Mouse (Mus musculus) layer of hippocampus, adult 18-20 months (tissue): ENCODE data around the gene Nrxn3. TPM values are rescaled to one million over a fixed set of nuclear protein-coding genes. Genes with fewer than 3 reads are reported as not detected.

Experiments used
- DNase-seq, 2 experiments: peaks; one replicate each; pipeline ENCODE4 v3.0.0; 2022; ENCODE audit warnings: low spot score in 2 of 2
- total RNA-seq, 2 experiments: library from RNA; stranded (reverse); gene quantifications; 2 replicates each; pipeline ENCODE4 v1.2.3; 2021

The Nrxn3 gene
- total RNA-seq, 2 experiments from 2014 or later = 175 to 204 TPM

DNA sequence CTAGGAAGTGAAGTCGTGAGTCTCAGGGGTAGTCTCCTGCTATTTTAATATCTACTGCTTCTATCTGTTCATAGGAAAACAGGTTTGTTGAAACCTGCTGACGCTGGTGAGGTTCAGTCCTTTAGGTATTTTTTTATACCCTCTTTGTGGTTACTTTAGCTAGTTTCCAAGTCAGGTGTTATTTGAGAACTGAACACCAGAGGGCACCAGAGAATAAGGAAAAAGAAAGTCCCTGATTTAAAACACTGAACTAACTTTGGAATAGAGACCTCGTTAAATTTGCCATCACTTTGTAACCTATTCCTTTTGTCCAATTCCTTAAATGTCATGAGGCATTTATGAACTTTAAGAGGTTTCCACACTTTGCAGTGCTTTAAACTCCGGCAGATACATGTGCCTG is 756.4 kb downstream of the Nrxn3 start:
- DNase-seq = peak in 1 of 2 experiments; percentile 79

DNA sequence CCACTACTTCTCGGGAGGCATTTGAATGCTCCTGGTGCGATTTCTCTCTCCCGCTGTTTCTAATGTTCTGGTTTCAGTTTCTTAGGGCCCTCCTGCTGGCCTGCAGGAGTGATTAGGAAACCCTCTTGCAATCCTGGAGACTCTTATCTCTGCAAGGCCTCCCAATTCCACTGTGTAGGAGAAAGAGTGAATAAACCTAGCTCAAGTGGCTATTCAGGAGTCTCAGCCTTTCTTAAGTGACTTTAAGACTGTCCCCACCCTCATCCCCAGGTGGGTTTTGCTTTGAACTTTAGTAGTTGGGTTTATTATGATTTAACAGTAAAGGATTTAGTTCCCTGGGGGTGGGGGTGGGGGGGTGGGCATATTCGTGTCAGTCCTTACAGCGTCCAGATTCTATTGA is 759.5 kb downstream of the Nrxn3 start:
- no peak for DNase-seq

DNA sequence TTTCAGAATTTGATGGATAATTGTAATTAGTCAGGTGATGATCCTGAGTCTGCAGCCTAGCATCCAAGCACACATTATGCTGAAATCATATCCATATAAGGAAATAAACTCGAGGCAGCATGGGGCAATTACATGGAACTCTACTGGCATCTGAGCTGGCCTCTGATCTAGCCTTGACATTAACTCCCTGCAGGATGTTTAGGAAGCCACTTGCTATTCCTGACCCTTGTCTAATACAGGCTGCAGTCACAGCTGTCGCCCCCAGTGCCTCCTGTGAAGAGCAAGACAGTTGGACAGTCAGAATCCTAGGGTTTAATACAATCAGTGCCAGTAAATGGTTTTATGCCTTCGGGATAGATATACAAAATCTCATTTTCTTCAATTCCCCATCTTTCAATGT is 781.4 kb downstream of the Nrxn3 start:
- DNase-seq = no peak

GRCm38 (mm10) chr12:89505121-89505764 is 782.6 kb downstream of the Nrxn3 start:
- peak; percentile 53 to 83 for DNase-seq

DNA sequence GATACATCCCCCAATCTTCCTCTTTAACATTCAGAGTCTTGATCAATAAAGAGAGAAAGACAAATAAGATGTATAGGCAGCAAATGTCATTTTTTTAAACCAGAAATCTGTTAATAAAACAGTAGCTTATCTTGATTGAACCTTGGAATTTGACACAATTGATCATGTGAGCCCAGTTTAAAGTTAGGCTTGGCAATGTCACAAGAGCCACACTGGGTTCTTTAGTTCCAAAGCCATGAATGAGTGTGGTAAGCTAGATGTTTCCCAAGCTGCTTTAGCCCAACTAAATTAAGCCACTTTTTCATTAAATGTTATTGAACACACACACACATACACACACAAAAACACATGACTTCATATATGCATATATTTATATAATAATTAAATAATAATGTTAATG is 786.3 kb downstream of the Nrxn3 start:
- DNase-seq = no peak

GRCm38 (mm10) chr12:89513759-89514158 is 791.1 kb downstream of the Nrxn3 start:
- peak; percentile 41 to 86 for DNase-seq

GRCm38 (mm10) chr12:89516046-89516445 is 793.4 kb downstream of the Nrxn3 start:
- no peak for DNase-seq

DNA sequence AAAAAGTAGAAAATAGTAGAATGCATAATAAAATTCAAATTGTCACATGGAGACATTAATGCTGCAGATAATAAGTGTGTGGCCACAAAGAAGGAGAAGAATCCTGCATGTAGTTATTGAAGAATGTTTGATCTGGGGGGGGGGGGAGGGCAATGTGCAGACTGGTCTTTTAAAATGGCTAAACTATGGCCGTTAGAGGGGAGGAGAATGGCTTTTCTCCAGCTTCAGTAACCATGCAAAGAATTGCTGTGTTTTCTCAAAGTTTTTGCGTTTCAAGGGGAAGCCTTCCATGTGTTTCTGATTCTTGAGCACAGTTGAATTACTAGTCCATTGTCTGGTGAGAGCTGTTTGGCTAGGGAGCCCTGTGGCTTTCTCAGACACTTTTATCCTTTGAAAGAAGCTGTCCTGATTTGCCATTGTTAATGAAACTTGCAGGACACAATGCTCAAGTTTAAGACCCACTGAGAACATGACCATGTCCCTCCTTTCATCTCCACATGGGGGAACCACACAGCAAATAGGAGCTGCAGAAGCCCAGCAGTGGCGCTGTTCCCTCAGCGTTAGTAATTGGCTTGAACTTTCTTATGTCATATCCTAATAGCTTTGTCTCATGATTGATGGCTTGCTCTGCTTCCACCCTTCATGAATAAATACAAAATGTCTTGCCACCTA is 808.1 kb downstream of the Nrxn3 start:
- DNase-seq = no peak

GRCm38 (mm10) chr12:89551291-89551690 is 828.6 kb downstream of the Nrxn3 start:
- DNase-seq = peak; percentile 41 to 69

- DNase-seq = no peak
Observed at GRCm38 (mm10) chr12:89553223-89553880, 830.7 kb downstream of the Nrxn3 start.

GRCm38 (mm10) chr12:89554171-89554570 is 831.5 kb downstream of the Nrxn3 start:
- no peak for DNase-seq

GRCm38 (mm10) chr12:89554740-89555430 is 832.2 kb downstream of the Nrxn3 start:
- DNase-seq = no peak

DNA sequence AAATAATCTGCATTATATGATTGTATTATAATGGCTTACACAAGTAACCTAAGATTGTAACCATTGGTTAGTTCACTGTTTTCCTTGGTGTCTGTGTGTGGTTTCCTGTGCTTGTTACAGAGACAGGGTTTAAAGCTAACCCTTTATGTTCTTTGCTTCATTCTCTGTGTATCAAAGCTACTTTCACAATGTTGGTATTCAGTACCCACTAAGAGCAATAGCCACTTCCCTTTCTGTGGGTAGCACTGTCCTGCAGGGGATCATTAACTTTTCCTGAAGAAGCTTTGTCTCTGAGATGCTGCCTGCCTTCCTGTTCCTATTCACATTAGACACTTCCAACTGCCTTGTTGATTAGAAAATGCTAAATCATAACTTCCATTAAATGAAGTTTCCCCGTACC is 836.2 kb downstream of the Nrxn3 start:
- no peak for DNase-seq

DNA sequence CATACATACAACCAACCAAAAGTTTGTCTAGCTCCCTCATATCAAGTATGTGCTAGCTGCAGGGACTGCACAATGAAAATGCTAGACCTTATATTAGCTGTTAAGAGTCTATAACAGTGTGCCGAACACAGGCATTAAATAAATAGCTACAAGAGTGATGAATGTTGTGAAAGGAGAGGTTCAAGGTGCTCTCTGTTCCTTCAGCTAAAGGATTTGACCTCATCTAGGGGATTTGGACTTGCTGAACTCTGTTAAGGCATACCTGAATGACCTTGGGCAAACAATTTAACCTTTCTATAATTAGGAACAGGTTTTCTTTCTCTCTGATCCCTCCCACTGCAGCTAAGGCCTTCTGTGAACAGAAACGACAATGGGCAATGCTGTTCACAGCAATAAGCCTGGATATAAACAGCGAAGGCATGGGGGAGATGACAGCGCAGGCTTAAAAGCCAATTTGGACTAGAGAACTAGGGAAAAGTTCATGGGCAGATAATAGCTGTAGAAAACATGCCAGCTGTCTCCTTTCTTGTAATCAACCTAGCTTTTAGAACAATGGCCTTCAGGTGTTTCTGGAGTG is 839.4 kb downstream of the Nrxn3 start:
- no peak for DNase-seq

- DNase-seq = no peak
Observed at GRCm38 (mm10) chr12:89568723-89569377, 846.2 kb downstream of the Nrxn3 start.

GRCm38 (mm10) chr12:89592459-89592858 is 869.8 kb downstream of the Nrxn3 start:
- no peak for DNase-seq

- DNase-seq = no peak
Observed at GRCm38 (mm10) chr12:89613670-89614069, 891.0 kb downstream of the Nrxn3 start.

DNA sequence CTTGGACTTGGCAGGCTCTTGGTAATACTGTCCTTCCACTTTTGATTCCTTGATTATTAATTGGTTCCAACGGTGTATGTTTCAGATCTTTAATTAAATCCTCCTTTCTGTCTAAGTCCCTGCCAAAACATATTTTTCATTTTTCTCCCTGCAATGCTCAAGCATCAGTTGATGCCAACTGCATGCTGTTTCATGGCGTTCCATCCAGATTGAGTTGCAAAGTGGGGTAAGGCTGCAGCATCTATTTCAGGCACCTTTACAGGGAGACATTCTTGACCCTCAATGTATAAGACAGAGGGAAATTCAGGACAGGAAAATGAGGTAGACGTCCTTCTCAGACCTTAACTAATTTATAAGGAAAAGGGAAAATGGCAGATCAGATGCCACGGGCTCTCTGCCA is 903.1 kb downstream of the Nrxn3 start:
- no peak for DNase-seq

DNA sequence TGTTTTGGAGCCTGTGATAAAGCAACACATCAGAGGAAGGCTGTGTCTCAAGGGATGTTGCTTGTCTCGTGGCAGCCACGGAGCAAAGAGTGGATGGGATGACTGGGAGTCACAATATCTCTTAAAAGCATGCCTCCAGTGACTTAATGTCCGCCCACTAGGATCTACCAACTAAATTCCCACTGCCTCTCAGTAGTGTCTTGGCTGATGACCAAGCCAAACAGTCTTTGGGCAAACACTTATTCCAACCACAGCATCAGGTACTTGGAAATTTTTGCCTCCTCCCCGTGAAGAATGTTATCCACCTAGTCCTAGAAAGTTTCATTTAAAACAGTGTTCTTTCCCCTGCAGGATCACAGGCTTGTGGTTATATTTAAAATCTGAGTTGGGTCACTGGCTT is 917.4 kb downstream of the Nrxn3 start:
- no peak for DNase-seq

GRCm38 (mm10) chr12:89641460-89641859 is 918.8 kb downstream of the Nrxn3 start:
- DNase-seq = no peak

DNA sequence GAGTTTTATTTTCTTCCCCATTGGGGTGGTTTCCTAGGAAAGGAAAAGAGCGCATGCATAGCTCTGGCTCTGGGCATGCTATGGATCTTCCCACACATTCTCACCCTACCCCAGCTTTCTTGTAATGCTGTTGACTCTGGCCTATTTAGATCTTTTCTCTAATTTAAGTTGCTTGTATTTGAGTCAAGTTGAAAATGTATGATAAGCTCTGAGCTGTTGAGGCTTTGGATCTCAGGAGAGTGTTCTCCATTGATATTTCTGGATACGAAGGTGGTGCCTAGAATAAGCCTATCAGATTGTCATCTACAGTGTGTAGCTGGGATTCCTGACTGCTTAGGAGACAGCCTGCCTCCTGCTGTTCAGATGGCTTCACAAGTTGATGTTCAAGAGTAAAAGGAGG is 930.5 kb downstream of the Nrxn3 start:
- DNase-seq = no peak
